Mouse (Mus musculus): ENCODE data around the gene Hoxa5. TPM values are rescaled to one million over a fixed set of nuclear protein-coding genes. Genes with fewer than 3 reads are reported as not detected.

Gene Hoxa5
- 13.8 and 24.7 TPM in 2 replicates for polyA plus RNA-seq (2015; fragmentation: Nextera tagmentation; extraction: Ambion mirVana)

GRCm38 (mm10) chr6:52204050-52204752 is at the start of gene Hoxa5:
Gene Hoxa5 (minus strand): TSS chr6:52204587.

GRCm38 (mm10) chr6:52245757-52246142 is 41.4 kb upstream of the Hoxa5 start, which contains the start of gene Hoxa11:
Gene Hoxa11 (minus strand): TSS chr6:52245810.

GRCm38 (mm10) chr6:52240389-52241000 is 36.1 kb upstream of the Hoxa5 start, which contains the start of gene Hoxa10:
Gene Hoxa10 (minus strand): TSS chr6:52240854.

GRCm38 (mm10) chr6:52230516-52231165 is 26.3 kb upstream of the Hoxa5 start, which contains the start of gene Hoxa9:
Gene Hoxa9 (minus strand): TSS chr6:52231089.

DNA sequence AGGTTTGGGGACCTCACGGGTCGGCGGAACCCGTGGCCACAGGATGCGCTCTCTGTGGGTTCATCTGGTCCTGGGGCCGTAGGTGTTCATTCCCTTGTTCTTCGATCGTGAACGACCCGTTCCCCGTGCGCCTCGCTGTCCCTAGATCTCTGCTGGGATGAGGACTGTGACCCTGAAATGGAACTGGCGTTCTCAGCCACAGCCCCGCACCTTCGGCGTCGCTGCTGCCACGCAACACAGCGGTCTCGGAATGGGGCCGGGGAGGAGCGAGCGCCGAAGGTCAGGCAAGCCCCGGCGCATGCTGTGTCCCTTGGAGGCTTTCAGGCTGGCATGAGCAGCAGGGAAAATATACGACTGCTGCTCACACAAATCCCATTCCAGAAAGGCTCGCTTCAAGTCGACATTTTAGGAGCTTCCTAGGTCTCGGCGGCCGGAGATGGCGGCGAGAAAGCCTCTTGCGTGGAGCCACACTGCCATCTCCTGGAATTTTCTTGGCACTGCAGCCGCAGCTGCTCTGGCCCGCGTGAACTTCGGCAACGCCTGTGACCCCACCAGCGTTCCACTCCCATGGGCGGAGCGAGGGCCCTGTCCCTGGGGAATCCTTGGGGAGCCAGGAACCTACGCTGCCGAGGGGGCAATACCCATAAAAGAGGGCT is 17.1 kb upstream of the Hoxa5 start, which contains the start of gene Hoxa7:
Hoxa7 (minus strand) TSS at position 518 of the 656 bp plus-strand sequence.

DNA sequence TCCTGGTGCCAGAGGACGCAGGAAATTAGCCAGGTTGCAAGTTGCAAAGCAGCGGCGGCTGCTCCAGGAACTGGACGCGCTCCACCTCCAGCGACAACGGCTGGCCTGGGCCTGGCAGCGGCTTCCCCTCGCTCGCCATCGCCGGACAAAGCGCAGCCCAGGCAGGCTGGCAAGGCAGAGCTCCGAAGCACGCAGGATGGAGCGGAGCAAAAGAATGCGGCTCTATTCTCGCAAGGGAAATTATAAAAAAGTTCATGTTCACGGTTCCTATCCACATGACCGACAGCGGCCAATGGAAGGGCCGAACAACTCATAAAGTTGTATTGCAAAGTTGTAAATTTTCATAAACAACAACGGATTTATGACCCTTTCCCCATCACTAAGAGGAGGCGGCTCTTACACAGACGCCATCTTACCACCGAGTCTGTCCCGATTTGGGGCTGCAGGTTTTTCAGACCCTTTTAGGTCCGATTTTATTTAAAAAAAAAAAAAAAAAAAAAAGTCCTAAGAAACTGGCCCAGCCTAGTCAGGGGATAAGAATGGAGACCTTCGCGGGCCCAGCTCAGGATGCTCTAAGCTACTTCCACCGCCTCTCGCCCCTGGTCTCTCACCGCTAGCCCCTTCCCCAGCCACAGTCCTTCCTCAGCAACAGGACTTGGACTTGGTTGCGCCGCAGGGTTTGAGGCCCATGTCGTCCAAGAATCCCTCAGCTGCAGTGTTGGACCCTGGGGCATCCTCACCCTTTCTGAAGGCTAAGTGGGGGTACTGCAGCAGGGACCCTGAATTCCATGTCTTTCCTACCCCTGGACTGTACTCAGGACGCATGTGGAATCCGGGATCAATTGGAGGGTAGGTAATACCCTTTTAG is 9.0 kb upstream of the Hoxa5 start, which contains the start of the genes Hoxa3 and Gm28308:
Hoxa3 (minus strand) TSS at position 218 of the 868 bp plus-strand sequence.
Gm28308 (minus strand) TSS at position 221 of the 868 bp plus-strand sequence.

GRCm38 (mm10) chr6:52208072-52208867 is 3.9 kb upstream of the Hoxa5 start, which contains the start of gene Hoxa6:
Gene Hoxa6 (minus strand): TSS chr6:52208722.

GRCm38 (mm10) chr6:52190906-52191810 is 13.2 kb downstream of the Hoxa5 start, which contains the start of gene Hoxa4:
Gene Hoxa4 (minus strand): TSS chr6:52191753.

GRCm38 (mm10) chr6:52177061-52177735 is 27.2 kb downstream of the Hoxa5 start, which contains the start of gene 5730596B20Rik:
Gene 5730596B20Rik (plus strand): TSS chr6:52177498.

GRCm38 (mm10) chr6:52164626-52165440 is 39.6 kb downstream of the Hoxa5 start, which contains the start of gene Hoxa2:
Gene Hoxa2 (minus strand): TSS chr6:52164831.

GRCm38 (mm10) chr6:52158276-52159051 is 45.9 kb downstream of the Hoxa5 start, which contains the start of gene Hoxa1:
Gene Hoxa1 (minus strand): TSS chr6:52158317.

MicroRNAs encoded within 50 kb of the gene (microRNA counts, 519-probe panel; counts per million panel counts)
- 5,207 counts per million, percentile 65 among the panel's probes with 10 or more counts for microRNA mmu-miR-196b

Small RNA genes within 50 kb of the gene (microRNA-seq; reads per million reads assigned to microRNA genes)
- gene Mir196b = 4,524 reads per million, percentile 90 among the genes with 10 or more reads in this experiment

Other genes starting within 250 kb of the Hoxa5 start
- 27.8 and 29.3 TPM in 2 replicates for gene Skap2, start 192.0 kb downstream of the Hoxa5 start, polyA plus RNA-seq (2015; fragmentation: Nextera tagmentation; extraction: Ambion mirVana)
- 1.1 and 1.3 TPM in 2 replicates for gene Hoxa1, start 46.3 kb downstream of the Hoxa5 start, polyA plus RNA-seq (2015; fragmentation: Nextera tagmentation; extraction: Ambion mirVana)
- gene Hoxa2, start 39.8 kb downstream of the Hoxa5 start, polyA plus RNA-seq (2015; fragmentation: Nextera tagmentation; extraction: Ambion mirVana) = 4.2 and 5.9 TPM in 2 replicates
- gene 5730596B20Rik, start 27.1 kb downstream of the Hoxa5 start, polyA plus RNA-seq (2015; fragmentation: Nextera tagmentation; extraction: Ambion mirVana) = 1.0 and 1.4 TPM in 2 replicates
- 2.2 and 2.4 TPM in 2 replicates for gene Hoxa4, start 12.8 kb downstream of the Hoxa5 start, polyA plus RNA-seq (2015; fragmentation: Nextera tagmentation; extraction: Ambion mirVana)
- gene Hoxa6, start 4.1 kb upstream of the Hoxa5 start, polyA plus RNA-seq (2015; fragmentation: Nextera tagmentation; extraction: Ambion mirVana) = 9.2 and 13.5 TPM in 2 replicates
- 6.4 and 6.9 TPM in 2 replicates for gene Hoxa3, start 8.7 kb upstream of the Hoxa5 start, polyA plus RNA-seq (2015; fragmentation: Nextera tagmentation; extraction: Ambion mirVana)
- gene Gm28308, start 8.8 kb upstream of the Hoxa5 start, polyA plus RNA-seq (2015; fragmentation: Nextera tagmentation; extraction: Ambion mirVana) = 0.61 and 1.8 TPM in 2 replicates
- 84.8 and 121 TPM in 2 replicates for gene Hoxa7, start 17.3 kb upstream of the Hoxa5 start, polyA plus RNA-seq (2015; fragmentation: Nextera tagmentation; extraction: Ambion mirVana)
- 60.9 and 73.2 TPM in 2 replicates for gene Hoxa9, start 26.5 kb upstream of the Hoxa5 start, polyA plus RNA-seq (2015; fragmentation: Nextera tagmentation; extraction: Ambion mirVana)
- 62.4 and 92.7 TPM in 2 replicates for gene Hoxa10, start 36.3 kb upstream of the Hoxa5 start, polyA plus RNA-seq (2015; fragmentation: Nextera tagmentation; extraction: Ambion mirVana)
- 4.9 and 7.6 TPM in 2 replicates for gene Hoxa11, start 41.2 kb upstream of the Hoxa5 start, polyA plus RNA-seq (2015; fragmentation: Nextera tagmentation; extraction: Ambion mirVana)
- gene Hoxa13, start 56.3 kb upstream of the Hoxa5 start, polyA plus RNA-seq (2015; fragmentation: Nextera tagmentation; extraction: Ambion mirVana) = not detected in 2 replicates
- 0.76 and 0.79 TPM in 2 replicates for gene Evx1, start 108.9 kb upstream of the Hoxa5 start, polyA plus RNA-seq (2015; fragmentation: Nextera tagmentation; extraction: Ambion mirVana)